Mouse (Mus musculus) frontal cortex, postnatal 36 days (tissue): Measurements from ENCODE around the gene Garnl3.
A peak's percentile ranks its signal among the peaks of the same experiment; 100 is the strongest.
"Not testable (repeated sequence)": the region's sequence is repeated elsewhere in the genome, so short reads cannot be mapped to it uniquely, and the experiment has no call there.

Source experiments
- DNase-seq, 2 experiments: peaks; one replicate each; pipeline ENCODE4 v3.0.0; 2022; ENCODE audit warnings: low spot score in 2 of 2

The Garnl3 gene

GRCm38 (mm10) chr2:33025040-33025439, 106.4 kb downstream of the Garnl3 start:
- no peak for DNase-seq

DNA sequence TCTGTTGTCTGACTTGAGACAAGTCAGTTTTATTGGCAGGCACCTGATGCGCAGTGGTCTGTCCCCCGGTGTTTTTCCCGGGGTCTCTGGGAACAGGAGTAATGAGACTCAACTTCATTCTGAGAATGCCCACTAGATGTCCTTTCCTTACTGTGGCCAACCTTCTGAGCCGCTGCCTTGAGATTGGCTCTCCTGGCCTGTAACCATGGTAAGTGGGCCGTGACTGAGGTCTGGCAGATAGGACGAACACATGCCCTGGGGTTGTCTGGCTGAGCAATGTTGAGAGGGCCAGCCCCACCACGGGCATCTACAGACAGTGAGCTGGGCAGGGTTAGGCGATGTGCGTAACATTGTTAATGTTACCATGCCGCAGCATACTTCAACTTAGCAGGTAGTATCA, 106.9 kb downstream of the Garnl3 start:
- no peak for DNase-seq

- DNase-seq = no peak
Measured at GRCm38 (mm10) chr2:33022846-33023245, 108.6 kb downstream of the Garnl3 start.

- DNase-seq = no peak
Measured at GRCm38 (mm10) chr2:33018026-33018425, 113.4 kb downstream of the Garnl3 start.

- no peak for DNase-seq
Measured at GRCm38 (mm10) chr2:33017191-33017590, 114.3 kb downstream of the Garnl3 start.

DNA sequence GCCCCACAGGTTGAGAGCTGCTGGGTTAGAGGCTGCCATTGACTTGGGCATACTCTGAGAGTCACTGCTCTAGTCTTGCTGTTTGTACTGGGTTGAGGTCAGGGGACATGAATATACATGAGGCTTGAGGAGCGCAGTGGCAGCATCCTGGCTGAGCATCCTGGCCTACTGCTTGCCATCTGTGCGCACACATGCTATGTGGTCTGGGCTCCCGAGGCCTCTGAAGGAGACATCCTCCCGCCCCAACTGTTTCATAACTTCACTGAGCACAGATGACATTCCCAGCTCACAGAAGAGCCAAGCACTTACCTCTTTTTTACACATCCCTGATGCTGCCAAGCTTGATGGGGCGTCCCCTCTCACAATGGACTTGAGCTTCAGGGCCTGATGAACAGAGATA, 116.6 kb downstream of the Garnl3 start:
- peak in 1 of 2 experiments; percentile 54 for DNase-seq

DNA sequence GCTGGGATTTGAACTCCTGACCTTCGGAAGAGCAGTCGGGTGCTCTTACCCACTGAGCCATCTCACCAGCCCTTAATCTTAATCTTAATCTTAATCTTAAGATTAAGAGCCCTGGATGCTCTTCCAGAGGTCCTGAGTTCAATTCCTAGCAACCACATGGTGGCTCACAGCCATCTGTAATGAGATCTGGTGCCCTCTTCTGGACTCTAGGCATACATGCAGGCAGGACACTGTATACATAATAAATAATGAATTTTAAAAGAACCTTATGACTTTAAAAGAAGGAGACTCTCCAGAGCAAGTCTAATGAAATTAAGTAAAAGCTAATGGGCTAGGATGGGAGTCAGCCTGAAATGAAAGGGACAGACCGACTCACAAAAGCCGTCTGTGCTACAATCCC, 122.4 kb downstream of the Garnl3 start:
- not testable (repeated sequence) for DNase-seq

GRCm38 (mm10) chr2:33005041-33005440, 126.4 kb downstream of the Garnl3 start:
- no peak for DNase-seq

GRCm38 (mm10) chr2:33002144-33002543, 129.3 kb downstream of the Garnl3 start:
- DNase-seq = peak in 1 of 2 experiments; percentile 70

DNA sequence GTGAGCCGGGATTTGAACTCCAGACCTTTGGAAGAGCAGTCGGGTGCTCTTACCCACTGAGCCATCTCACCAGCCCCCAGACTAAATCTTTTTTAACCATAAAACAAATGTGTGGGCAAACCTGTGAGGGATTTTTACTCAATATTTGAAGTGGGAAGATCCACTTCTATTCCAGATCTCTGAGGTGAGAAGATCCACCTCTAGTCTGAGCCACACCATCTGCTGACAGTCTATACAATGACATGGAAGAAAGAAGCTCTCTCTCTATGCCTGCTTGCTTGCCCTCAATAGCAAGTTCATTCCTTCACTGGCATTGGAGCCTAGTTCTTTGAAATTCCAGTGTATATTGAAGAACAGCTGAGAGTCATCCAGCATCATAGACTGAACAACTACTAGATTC, 131.7 kb downstream of the Garnl3 start:
- peak in 1 of 2 experiments; percentile 54 for DNase-seq

DNA sequence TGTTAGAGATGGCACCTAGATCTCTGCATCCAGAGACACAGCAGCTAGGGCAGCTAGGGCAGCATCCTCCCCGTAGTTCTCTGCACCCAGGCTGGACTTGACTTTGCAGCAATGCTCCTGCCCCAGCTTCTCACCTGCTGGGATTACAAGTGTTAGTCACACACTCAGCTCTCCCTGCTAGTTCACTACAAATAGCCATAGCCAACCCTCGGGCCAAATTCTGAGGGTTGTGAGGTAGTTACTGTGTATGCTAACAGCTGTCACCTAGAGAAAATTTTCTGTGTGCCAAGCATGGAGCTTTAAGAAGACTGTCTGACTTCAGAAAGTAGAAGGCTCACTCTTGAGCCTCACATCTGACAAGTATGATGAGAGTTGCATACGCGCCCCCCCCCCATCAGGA, 133.7 kb downstream of the Garnl3 start:
- no peak for DNase-seq

GRCm38 (mm10) chr2:32997081-32997480, 134.4 kb downstream of the Garnl3 start:
- no peak for DNase-seq

DNA sequence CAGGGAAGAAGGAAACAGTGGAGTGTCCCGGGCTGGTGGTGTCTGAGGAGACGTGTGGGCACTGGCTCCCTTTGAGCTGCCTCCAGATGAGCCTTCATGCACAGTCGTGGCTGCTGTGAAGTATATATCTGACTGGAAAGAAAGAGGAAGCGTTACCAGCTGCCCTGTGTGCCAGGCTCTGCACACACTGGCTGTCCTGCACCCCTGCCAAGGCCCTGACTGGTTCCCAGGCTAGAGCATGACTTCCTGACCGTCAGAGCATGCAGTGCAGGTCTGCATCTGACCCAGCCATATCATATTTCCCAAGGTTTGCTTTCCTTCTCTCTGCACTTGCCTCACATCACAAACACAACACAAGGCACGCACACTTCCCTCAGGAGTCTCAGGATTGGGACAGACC, 139.3 kb downstream of the Garnl3 start:
- DNase-seq = no peak

DNA sequence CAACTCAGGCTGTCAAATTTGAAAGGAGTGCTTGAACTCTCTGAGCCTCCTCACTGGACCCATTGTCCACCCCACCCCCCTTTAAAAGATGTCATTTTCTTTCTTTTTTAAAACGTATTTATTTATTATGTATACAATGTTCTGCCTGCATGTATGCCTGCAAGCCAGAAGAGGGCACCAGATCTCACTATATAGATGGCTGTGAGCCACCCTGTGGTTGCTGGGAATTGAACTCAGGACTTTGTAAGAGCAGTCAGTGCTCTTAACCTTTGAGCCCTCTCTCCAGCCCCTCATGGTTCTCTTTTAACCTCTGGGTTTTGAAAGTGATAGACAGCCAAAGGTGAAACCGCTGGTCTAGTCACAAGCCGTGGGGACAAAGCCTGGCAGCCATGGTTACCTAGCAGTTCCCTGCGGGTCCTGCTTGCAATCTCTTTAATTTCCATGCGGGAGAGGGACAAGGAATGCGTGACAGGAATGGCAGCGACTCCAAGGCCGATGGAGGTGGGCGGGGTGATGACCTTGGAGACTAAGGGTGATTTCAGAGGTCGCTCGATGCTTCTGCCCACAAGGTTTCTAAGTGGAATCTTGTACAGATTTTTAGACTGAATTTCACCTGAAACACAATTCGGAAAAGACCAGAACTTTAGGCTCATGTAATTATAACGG, 141.2 kb downstream of the Garnl3 start:
- DNase-seq = no peak

DNA sequence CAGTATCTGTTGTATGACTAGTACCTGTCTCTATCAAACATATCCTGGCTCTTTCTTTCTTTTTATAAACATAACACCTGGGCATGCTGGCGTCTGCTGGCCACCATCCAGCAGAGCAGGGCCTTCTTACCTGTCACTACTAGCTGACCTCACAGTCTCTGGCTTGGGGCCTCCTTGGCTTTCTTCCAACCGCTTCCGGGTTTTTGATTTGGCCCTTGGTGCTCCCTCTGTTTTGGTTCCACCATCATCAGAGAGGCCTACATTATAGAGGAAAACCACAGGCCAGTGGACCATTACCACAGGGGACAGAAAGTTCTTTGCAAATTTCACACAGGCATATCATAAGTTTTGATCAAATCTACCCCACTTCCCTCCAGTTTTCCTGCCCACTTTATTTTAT, 142.1 kb downstream of the Garnl3 start:
- no peak for DNase-seq

GRCm38 (mm10) chr2:32985844-32986243, 145.6 kb downstream of the Garnl3 start:
- DNase-seq = no peak

DNA sequence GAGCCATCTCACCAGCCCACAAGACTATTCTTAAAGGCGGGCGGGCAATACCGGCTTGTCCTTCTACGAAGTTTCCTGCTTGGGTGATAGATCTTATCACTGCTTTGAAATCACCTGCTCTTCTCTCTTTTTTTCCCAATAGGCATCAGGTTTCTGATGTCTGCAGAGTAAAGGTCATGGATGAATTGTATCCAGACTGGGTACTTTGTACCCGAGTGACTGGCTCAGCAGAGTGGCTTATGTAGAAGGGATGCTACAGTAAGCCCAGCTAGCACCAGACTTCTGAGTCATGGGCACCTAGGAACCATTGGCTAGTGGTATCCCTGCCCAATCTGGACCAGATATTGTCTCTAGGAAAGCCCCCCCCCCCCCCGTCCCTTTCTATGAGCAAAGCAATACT, 147.8 kb downstream of the Garnl3 start:
- no peak for DNase-seq

GRCm38 (mm10) chr2:32982700-32983099, 148.8 kb downstream of the Garnl3 start:
- no peak for DNase-seq

- DNase-seq = peak; percentile 89 to 96
Measured at GRCm38 (mm10) chr2:32981725-32982271, 149.7 kb downstream of the Garnl3 start, which contains the start of gene Slc2a8. Gene Slc2a8 (minus strand): TSS chr2:32982083.

GRCm38 (mm10) chr2:32981281-32981680, 150.2 kb downstream of the Garnl3 start:
- no peak for DNase-seq

DNA sequence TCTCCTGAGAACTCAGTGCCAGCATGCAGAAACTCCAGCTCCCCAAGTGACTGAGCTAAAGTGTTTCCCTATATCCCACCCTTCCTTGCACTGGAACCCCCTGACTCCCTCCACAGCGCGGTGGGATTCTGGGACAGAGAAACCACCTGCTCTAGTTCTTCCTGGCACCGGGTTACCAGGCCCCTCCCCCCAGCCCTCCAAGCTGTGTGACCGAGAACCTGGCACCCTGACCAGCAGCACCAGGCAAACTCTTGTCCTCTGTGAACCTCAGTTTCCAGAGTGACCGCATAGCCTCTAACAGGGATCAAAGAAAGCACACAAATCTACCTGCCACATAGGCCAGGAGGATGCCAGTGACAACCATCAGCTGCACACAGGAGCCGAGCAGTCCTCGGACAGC, 151.8 kb downstream of the Garnl3 start:
- DNase-seq = no peak

DNA sequence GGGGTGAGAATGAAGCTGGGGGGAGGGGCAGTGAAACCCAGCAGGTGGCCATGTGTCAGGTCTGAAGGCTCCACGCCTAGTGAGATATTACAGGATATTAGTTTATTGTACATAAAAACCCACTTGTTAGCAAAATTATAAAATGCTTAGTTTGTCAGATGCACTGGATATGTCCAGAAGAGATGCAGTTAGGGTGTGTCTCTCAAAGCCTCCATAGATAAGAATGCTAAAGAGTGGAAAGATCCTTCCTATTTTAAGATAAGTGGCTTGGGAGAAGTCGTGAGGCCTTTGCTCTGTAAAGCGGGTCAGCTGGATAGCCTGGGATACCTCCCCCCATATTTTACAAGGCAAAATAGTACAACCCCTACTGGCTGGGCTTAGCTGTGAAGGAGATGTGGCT, 152.8 kb downstream of the Garnl3 start:
- no peak for DNase-seq

DNA sequence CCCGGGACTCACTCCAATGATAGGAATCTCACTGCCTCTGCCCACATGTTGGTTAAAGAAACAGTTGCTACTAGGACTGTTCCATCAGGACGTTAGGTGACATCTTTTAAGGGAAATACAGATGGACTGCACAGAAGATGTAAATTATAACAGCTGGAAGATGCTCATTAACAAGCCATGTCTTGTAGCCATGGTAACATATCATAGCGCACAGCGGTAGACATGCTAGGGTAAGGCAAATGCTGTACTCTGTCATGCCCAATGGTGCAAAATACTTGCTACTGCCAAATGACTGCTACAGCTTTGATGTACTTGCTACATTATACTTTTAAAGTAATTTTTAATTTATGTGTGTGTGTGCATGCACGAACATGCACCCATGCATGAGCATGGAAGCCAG, 154.3 kb downstream of the Garnl3 start:
- DNase-seq = no peak

DNA sequence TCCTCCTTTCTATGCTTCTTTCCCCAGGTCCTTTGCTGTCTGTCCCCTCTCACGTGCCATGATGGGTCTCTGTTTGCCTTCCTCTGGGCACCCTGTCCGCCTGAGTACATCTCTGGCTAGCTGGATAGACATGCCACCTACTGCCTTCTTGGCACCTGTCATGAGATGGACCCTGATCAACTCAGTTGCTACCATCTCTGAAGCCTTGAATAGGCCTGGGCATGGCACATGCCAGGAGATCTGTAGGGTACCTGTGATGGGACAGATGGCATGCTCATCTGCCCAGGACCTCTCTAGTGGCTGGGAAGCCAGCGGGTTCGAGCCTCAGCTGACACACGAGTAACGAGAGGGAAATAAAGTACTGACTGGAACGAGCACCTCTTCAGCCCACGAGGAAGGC, 157.2 kb downstream of the Garnl3 start:
- no peak for DNase-seq
